Mouse (Mus musculus) ES-Bruce4 (cell line): Measurements from ENCODE around the gene Cd70.

Experiments used
- CTCF ChIP-seq: IDR thresholded peaks from one replicate; pipeline ENCODE4 v1.8.1; 2011; ENCODE audit warnings: low read depth, low read length
- EP300 ChIP-seq: IDR thresholded peaks from 2 replicates; pipeline ENCODE4 v1.6.1; 2011; ENCODE audit warnings: low read depth, low read length; ENCODE audit not compliant: insufficient read depth
- POLR2A ChIP-seq: IDR thresholded peaks from one replicate; pipeline ENCODE4 v1.8.1; 2011; ENCODE audit warnings: low read length; ENCODE audit not compliant: insufficient read depth

DNA sequence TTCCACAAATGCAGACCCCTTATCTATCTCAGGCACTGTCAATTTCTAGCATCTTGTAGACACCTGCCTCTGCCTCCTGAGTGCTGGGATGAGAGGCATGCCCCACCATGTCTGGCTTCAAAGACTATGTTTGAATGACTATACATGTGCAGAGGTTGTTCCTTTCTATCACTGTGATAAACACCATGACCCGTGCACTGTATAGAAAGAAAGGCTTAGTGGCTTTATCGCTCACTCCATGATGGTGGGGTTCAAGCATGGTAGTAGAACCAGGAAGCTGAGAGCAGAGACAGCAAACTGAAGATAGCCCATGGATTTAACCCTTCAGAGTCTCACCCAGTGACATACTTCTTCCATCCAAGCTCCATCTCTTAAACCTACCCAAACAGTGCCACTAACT, 14.9 kb downstream of the Cd70 start:
- TF ChIP-seq EP300 (no peak), CTCF (no peak), POLR2A (no peak)
